Mouse (Mus musculus) granulocyte monocyte progenitor cell, adult 5-6 weeks (primary cell): ENCODE data around the gene Olfr706. TPM values are rescaled to one million over a fixed set of nuclear protein-coding genes. Genes with fewer than 3 reads are reported as not detected.
"Not testable (repeated sequence)": the region's sequence is repeated elsewhere in the genome, so short reads cannot be mapped to it uniquely, and the experiment has no call there.

Experiments used
- ATAC-seq: replicated peaks from 2 replicates; pipeline ENCODE4 v1.8.0; 2016; ENCODE audit warnings: mild to moderate bottlenecking, moderate TSS enrichment, inconsistent platforms; ENCODE audit not compliant: poor library complexity, severe bottlenecking
- total RNA-seq, 2 experiments: library from RNA; stranded (forward) in 1 of 2; stranded (reverse) in 1 of 2; fragments of 200-712, 200-1000 nt in 1 of 2; fragments of >200 nt in 1 of 2; fragmentation: Nextera tagmentation in 1 of 2; gene quantifications; 2 replicates each; pipeline ENCODE4 v1.2.3; 2014 to 2017

Gene Olfr706
- total RNA-seq (2014; fragmentation: Nextera tagmentation) (not detected in 2 replicates), total RNA-seq (2017) (not detected in 2 replicates)

- no peak for ATAC-seq
Measured at GRCm38 (mm10) chr7:106888062-106888461, at the start of gene Olfr706. Gene Olfr706, minus strand, starts transcription at chr7:106888162.

- no peak for ATAC-seq
Measured at GRCm38 (mm10) chr7:106932119-106932518, 44.2 kb upstream of the Olfr706 start, which contains the start of gene Olfr709-ps1. Gene Olfr709-ps1, minus strand, starts transcription at chr7:106932219.

- not testable (repeated sequence) for ATAC-seq
Measured at GRCm38 (mm10) chr7:106920961-106921360, 33.0 kb upstream of the Olfr706 start.

- no peak for ATAC-seq
Measured at GRCm38 (mm10) chr7:106907676-106908075, 19.7 kb upstream of the Olfr706 start, which contains the start of gene Olfr1532-ps1. Gene Olfr1532-ps1, plus strand, starts transcription at chr7:106908001.

GRCm38 (mm10) chr7:106901141-106901540 is 13.2 kb upstream of the Olfr706 start, which contains the start of gene Olfr707:
Gene Olfr707, minus strand, starts transcription at chr7:106901241.
- ATAC-seq, result not testable (repeated sequence)

- no peak for ATAC-seq
Measured at GRCm38 (mm10) chr7:106876791-106877190, 11.2 kb downstream of the Olfr706 start, which contains the start of gene Olfr705. Gene Olfr705, minus strand, starts transcription at chr7:106876891.

- no peak for ATAC-seq
Measured at GRCm38 (mm10) chr7:106862885-106863284, 25.1 kb downstream of the Olfr706 start, which contains the start of gene Olfr704. Gene Olfr704, plus strand, starts transcription at chr7:106863185.

GRCm38 (mm10) chr7:106843060-106843459 is 44.9 kb downstream of the Olfr706 start, which contains the start of gene Olfr703:
Gene Olfr703, plus strand, starts transcription at chr7:106843360.
- no peak for ATAC-seq

GRCm38 (mm10) chr7:106833793-106834192 is 54.2 kb downstream of the Olfr706 start, which contains the start of gene Olfr702:
Gene Olfr702, minus strand, starts transcription at chr7:106833893.
- ATAC-seq, result no peak

Other genes starting within 250 kb of the Olfr706 start
- gene Olfr693, start 207.6 kb downstream of the Olfr706 start, total RNA-seq (2014; fragmentation: Nextera tagmentation), result not detected in 2 replicates
- gene Olfr693, start 207.6 kb downstream of the Olfr706 start, total RNA-seq (2017), result not detected in 2 replicates
- not detected in 2 replicates for gene Olfr694, start 196.3 kb downstream of the Olfr706 start, total RNA-seq (2014; fragmentation: Nextera tagmentation)
- gene Olfr694, start 196.3 kb downstream of the Olfr706 start, total RNA-seq (2017), result not detected in 2 replicates
- not detected in 2 replicates for gene Olfr695, start 171.8 kb downstream of the Olfr706 start, total RNA-seq (2014; fragmentation: Nextera tagmentation)
- gene Olfr695, start 171.8 kb downstream of the Olfr706 start, total RNA-seq (2017), result 0.36 TPM in 1 of 2 replicates, not detected in the other
- not detected in 2 replicates for gene Olfr697, start 145.7 kb downstream of the Olfr706 start, total RNA-seq (2014; fragmentation: Nextera tagmentation)
- not detected in 2 replicates for gene Olfr697, start 145.7 kb downstream of the Olfr706 start, total RNA-seq (2017)
- not detected in 2 replicates for gene Olfr698, start 132.8 kb downstream of the Olfr706 start, total RNA-seq (2014; fragmentation: Nextera tagmentation)
- gene Olfr698, start 132.8 kb downstream of the Olfr706 start, total RNA-seq (2017), result not detected in 2 replicates
- not detected in 2 replicates for gene Olfr699, start 95.0 kb downstream of the Olfr706 start, total RNA-seq (2014; fragmentation: Nextera tagmentation)
- gene Olfr699, start 95.0 kb downstream of the Olfr706 start, total RNA-seq (2017), result not detected in 2 replicates
- gene Olfr700, start 79.3 kb downstream of the Olfr706 start, total RNA-seq (2014; fragmentation: Nextera tagmentation), result not detected in 2 replicates
- not detected in 2 replicates for gene Olfr700, start 79.3 kb downstream of the Olfr706 start, total RNA-seq (2017)
- not detected in 2 replicates for gene Olfr701, start 74.0 kb downstream of the Olfr706 start, total RNA-seq (2014; fragmentation: Nextera tagmentation)
- gene Olfr701, start 74.0 kb downstream of the Olfr706 start, total RNA-seq (2017), result not detected in 2 replicates
- gene Olfr702, start 54.3 kb downstream of the Olfr706 start, total RNA-seq (2014; fragmentation: Nextera tagmentation), result not detected in 2 replicates
- not detected in 2 replicates for gene Olfr702, start 54.3 kb downstream of the Olfr706 start, total RNA-seq (2017)
- gene Olfr703, start 44.8 kb downstream of the Olfr706 start, total RNA-seq (2014; fragmentation: Nextera tagmentation), result not detected in 2 replicates
- not detected in 2 replicates for gene Olfr703, start 44.8 kb downstream of the Olfr706 start, total RNA-seq (2017)
- not detected in 2 replicates for gene Olfr704, start 25.0 kb downstream of the Olfr706 start, total RNA-seq (2014; fragmentation: Nextera tagmentation)
- not detected in 2 replicates for gene Olfr704, start 25.0 kb downstream of the Olfr706 start, total RNA-seq (2017)
- not detected in 2 replicates for gene Olfr705, start 11.3 kb downstream of the Olfr706 start, total RNA-seq (2014; fragmentation: Nextera tagmentation)
- not detected in 2 replicates for gene Olfr705, start 11.3 kb downstream of the Olfr706 start, total RNA-seq (2017)
- gene Olfr707, start 13.1 kb upstream of the Olfr706 start, total RNA-seq (2014; fragmentation: Nextera tagmentation), result not detected in 2 replicates
- not detected in 2 replicates for gene Olfr707, start 13.1 kb upstream of the Olfr706 start, total RNA-seq (2017)
- gene Olfr1532-ps1, start 19.8 kb upstream of the Olfr706 start, total RNA-seq (2014; fragmentation: Nextera tagmentation), result not detected in 2 replicates
- gene Olfr1532-ps1, start 19.8 kb upstream of the Olfr706 start, total RNA-seq (2017), result not detected in 2 replicates
- gene Olfr709-ps1, start 44.1 kb upstream of the Olfr706 start, total RNA-seq (2014; fragmentation: Nextera tagmentation), result not detected in 2 replicates
- gene Olfr709-ps1, start 44.1 kb upstream of the Olfr706 start, total RNA-seq (2017), result not detected in 2 replicates
- not detected in 2 replicates for gene Olfr710, start 60.1 kb upstream of the Olfr706 start, total RNA-seq (2014; fragmentation: Nextera tagmentation)
- gene Olfr710, start 60.1 kb upstream of the Olfr706 start, total RNA-seq (2017), result not detected in 2 replicates
- not detected in 2 replicates for gene Olfr6, start 75.8 kb upstream of the Olfr706 start, total RNA-seq (2014; fragmentation: Nextera tagmentation)
- gene Olfr6, start 75.8 kb upstream of the Olfr706 start, total RNA-seq (2017), result not detected in 2 replicates
- gene Olfr711, start 87.3 kb upstream of the Olfr706 start, total RNA-seq (2014; fragmentation: Nextera tagmentation), result not detected in 2 replicates
- gene Olfr711, start 87.3 kb upstream of the Olfr706 start, total RNA-seq (2017), result not detected in 2 replicates
- not detected in 2 replicates for gene Olfr2, start 117.9 kb upstream of the Olfr706 start, total RNA-seq (2014; fragmentation: Nextera tagmentation)
- gene Olfr2, start 117.9 kb upstream of the Olfr706 start, total RNA-seq (2017), result not detected in 2 replicates
- gene Olfr713, start 143.0 kb upstream of the Olfr706 start, total RNA-seq (2014; fragmentation: Nextera tagmentation), result not detected in 2 replicates
- not detected in 2 replicates for gene Olfr713, start 143.0 kb upstream of the Olfr706 start, total RNA-seq (2017)
- gene Olfr714, start 182.8 kb upstream of the Olfr706 start, total RNA-seq (2014; fragmentation: Nextera tagmentation), result not detected in 2 replicates
- gene Olfr714, start 182.8 kb upstream of the Olfr706 start, total RNA-seq (2017), result not detected in 2 replicates
- not detected in 2 replicates for gene Olfr17, start 205.1 kb upstream of the Olfr706 start, total RNA-seq (2014; fragmentation: Nextera tagmentation)
- gene Olfr17, start 205.1 kb upstream of the Olfr706 start, total RNA-seq (2017), result not detected in 2 replicates
- not detected in 2 replicates for gene Olfr715b, start 222.2 kb upstream of the Olfr706 start, total RNA-seq (2014; fragmentation: Nextera tagmentation)
- not detected in 2 replicates for gene Olfr715b, start 222.2 kb upstream of the Olfr706 start, total RNA-seq (2017)
- gene Olfr715, start 242.9 kb upstream of the Olfr706 start, total RNA-seq (2014; fragmentation: Nextera tagmentation), result not detected in 2 replicates
- not detected in 2 replicates for gene Olfr715, start 242.9 kb upstream of the Olfr706 start, total RNA-seq (2017)